Mouse (Mus musculus): ENCODE results near the gene Cd99l2. TPM values are rescaled to one million over a fixed set of nuclear protein-coding genes. Genes with fewer than 3 reads are reported as not detected.

The Cd99l2 gene
- total RNA-seq, 1 experiment: 8.2 TPM

DNA sequence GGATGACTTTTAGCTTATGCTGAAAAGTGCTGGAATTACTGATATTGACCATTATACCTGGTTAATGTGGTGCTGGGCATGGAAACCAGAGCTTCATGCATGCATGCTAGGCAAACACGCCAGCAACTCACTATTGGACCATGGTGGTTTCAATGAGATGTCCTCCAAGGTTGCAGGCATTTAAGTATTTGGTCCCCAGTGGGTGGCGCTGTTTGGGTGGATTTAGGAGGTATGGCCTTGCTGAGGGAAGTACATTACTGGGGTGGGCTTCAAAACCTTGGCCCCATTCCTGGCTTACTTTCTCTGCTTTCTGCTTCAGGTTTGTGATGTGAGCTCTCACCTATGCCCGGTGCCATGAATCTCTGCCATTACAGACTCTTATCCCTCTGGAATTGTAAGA is 40.0 kb upstream of the Cd99l2 start:
- H3K36me3 ChIP-seq (ENCODE audit: control insufficient read depth, insufficient read depth, low read length, poor library complexity, severe bottlenecking): no peaks in the 10 kb centered on the region
- TF ChIP-seq MAFK (IDR thresholded peaks at IDR 0.05; ENCODE audit: insufficient read depth, low read depth, low read length) (no peak), ZC3H11A (IDR thresholded peaks at IDR 0.05; ENCODE audit: borderline replicate concordance, low read depth, low read length) (no peak), HCFC1 (IDR thresholded peaks at IDR 0.05; ENCODE audit: borderline replicate concordance, insufficient read depth, low read length) (no peak), CHD2 (IDR thresholded peaks at IDR 0.05; ENCODE audit: low read depth, low read length) (no peak), ZNF384 (IDR thresholded peaks at IDR 0.05; ENCODE audit: low read depth, low read length) (no peak)
- no peak overlapping the region for H3K27ac ChIP-seq (ENCODE audit: insufficient read depth, low read depth, low read length, poor library complexity, severe bottlenecking)
- H3K4me3 ChIP-seq (ENCODE audit: insufficient read depth in 1 of 2, low read depth in 1 of 2, low read length in 2 of 2, poor library complexity in 1 of 2, severe bottlenecking in 1 of 2): no peak overlapping the region
- no peaks in the 10 kb centered on the region for H3K9me3 ChIP-seq (ENCODE audit: control insufficient read depth, insufficient read depth, low read depth, low read length)
- in situ Hi-C loops (cut with MboI; ENCODE audit: low sequenced_read_pairs in 2 of 2, unreplicated experiment in 2 of 2): no loop called here
- H3K9ac ChIP-seq (ENCODE audit: insufficient read depth, low read depth, low read length, poor library complexity, severe bottlenecking): no peak overlapping the region
- H3K4me1 ChIP-seq (ENCODE audit: control insufficient read depth in 2 of 2, insufficient read depth in 2 of 2, low read length in 2 of 2, poor library complexity in 1 of 2): no peaks in the 10 kb centered on the region
- no peak for DNase-seq (ENCODE audit: low read depth, low spot score)

DNA sequence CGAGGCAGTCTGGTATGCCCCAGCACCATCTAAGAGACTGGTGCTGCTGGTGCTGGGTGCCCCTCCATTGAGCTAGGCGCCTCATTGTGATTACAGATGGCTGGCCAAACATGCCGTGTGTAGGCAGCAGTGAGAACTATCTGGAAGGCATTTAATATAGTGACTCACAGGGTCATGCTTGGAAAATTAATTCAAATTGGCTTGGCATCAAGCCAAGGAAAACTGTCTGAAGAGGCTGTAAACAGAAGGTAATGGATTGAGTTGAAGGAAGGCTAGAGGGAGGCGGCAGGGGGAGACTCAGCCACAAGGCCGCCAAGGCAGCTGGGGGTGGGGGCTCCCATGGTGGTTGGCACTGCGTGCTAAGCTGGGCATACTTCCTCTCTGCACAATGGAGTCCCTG is 36.0 kb upstream of the Cd99l2 start:
- Histone ChIP-seq H3K4me3 (ENCODE audit: insufficient read depth in 1 of 2, low read depth in 1 of 2, low read length in 2 of 2, poor library complexity in 1 of 2, severe bottlenecking in 1 of 2) (no peak overlapping the region), H3K4me1 (ENCODE audit: control insufficient read depth in 2 of 2, insufficient read depth in 2 of 2, low read length in 2 of 2, poor library complexity in 1 of 2) (no peaks in the 10 kb centered on the region), H3K36me3 (ENCODE audit: control insufficient read depth, insufficient read depth, low read length, poor library complexity, severe bottlenecking) (no peaks in the 10 kb centered on the region), H3K27ac (ENCODE audit: insufficient read depth, low read depth, low read length, poor library complexity, severe bottlenecking) (no peak overlapping the region), H3K9me3 (ENCODE audit: control insufficient read depth, insufficient read depth, low read depth, low read length) (no peaks in the 10 kb centered on the region), H3K9ac (ENCODE audit: insufficient read depth, low read depth, low read length, poor library complexity, severe bottlenecking) (no peak overlapping the region)
- in situ Hi-C loops (cut with MboI; ENCODE audit: low sequenced_read_pairs in 2 of 2, unreplicated experiment in 2 of 2): no loop called here
- no peak for TF ChIP-seq MAFK (IDR thresholded peaks at IDR 0.05; ENCODE audit: insufficient read depth, low read depth, low read length)
- TF ChIP-seq HCFC1 (IDR thresholded peaks at IDR 0.05; ENCODE audit: borderline replicate concordance, insufficient read depth, low read length): no peak
- TF ChIP-seq ZNF384 (IDR thresholded peaks at IDR 0.05; ENCODE audit: low read depth, low read length): no peak
- TF ChIP-seq ZC3H11A (IDR thresholded peaks at IDR 0.05; ENCODE audit: borderline replicate concordance, low read depth, low read length): no peak
- no peak for TF ChIP-seq CHD2 (IDR thresholded peaks at IDR 0.05; ENCODE audit: low read depth, low read length)
- DNase-seq (ENCODE audit: low read depth, low spot score): no peak

DNA sequence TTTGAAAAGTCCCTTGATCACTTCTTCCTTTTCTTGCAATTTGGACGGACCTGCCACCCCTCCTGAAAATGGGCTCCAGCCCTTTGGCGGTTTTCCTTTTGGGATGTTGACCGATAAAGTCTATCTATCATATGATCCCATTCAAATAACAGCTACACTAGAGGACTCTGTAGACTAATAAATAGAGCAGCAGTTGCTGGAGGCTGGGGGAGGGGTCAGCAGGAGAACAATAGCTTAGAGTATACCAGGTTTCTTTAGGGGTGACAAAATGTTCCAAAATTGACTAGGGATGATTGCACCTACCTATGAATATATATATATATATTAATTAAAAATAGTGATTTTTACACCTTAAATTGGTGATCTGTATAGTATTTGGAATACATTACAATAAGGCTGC is 35.5 kb upstream of the Cd99l2 start:
- no peak overlapping the region for H3K27ac ChIP-seq (ENCODE audit: insufficient read depth, low read depth, low read length, poor library complexity, severe bottlenecking)
- no peaks in the 10 kb centered on the region for H3K9me3 ChIP-seq (ENCODE audit: control insufficient read depth, insufficient read depth, low read depth, low read length)
- H3K36me3 ChIP-seq (ENCODE audit: control insufficient read depth, insufficient read depth, low read length, poor library complexity, severe bottlenecking): no peaks in the 10 kb centered on the region
- TF ChIP-seq ZC3H11A (IDR thresholded peaks at IDR 0.05; ENCODE audit: borderline replicate concordance, low read depth, low read length): no peak
- no peak for TF ChIP-seq ZNF384 (IDR thresholded peaks at IDR 0.05; ENCODE audit: low read depth, low read length)
- no peak for TF ChIP-seq CHD2 (IDR thresholded peaks at IDR 0.05; ENCODE audit: low read depth, low read length)
- no peak for TF ChIP-seq MAFK (IDR thresholded peaks at IDR 0.05; ENCODE audit: insufficient read depth, low read depth, low read length)
- TF ChIP-seq HCFC1 (IDR thresholded peaks at IDR 0.05; ENCODE audit: borderline replicate concordance, insufficient read depth, low read length): no peak
- no peak overlapping the region for H3K4me3 ChIP-seq (ENCODE audit: insufficient read depth in 1 of 2, low read depth in 1 of 2, low read length in 2 of 2, poor library complexity in 1 of 2, severe bottlenecking in 1 of 2)
- in situ Hi-C loops (cut with MboI; ENCODE audit: low sequenced_read_pairs in 2 of 2, unreplicated experiment in 2 of 2): no loop called here
- no peak for DNase-seq (ENCODE audit: low read depth, low spot score)
- no peak overlapping the region for H3K9ac ChIP-seq (ENCODE audit: insufficient read depth, low read depth, low read length, poor library complexity, severe bottlenecking)
- H3K4me1 ChIP-seq (ENCODE audit: control insufficient read depth in 2 of 2, insufficient read depth in 2 of 2, low read length in 2 of 2, poor library complexity in 1 of 2): no peaks in the 10 kb centered on the region

DNA sequence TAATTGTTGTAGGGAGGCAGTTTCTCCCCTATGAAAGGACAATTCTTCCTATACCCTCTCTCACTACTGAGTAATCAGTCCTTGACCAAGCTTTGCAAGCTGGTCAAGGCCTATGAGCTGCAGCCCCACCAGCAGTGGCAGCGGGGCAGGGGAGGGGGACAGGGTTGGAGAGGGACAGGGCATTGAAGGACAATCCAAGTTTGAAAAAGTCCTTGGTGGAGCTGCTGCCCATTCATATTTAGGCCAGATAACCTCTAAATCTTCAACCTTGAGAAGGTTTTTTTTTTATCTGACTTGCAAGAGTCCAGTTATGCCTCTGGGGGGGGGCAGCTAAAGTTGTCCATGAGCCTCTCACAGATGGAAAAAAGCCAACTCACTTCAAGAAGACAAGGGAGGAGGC is 34.8 kb upstream of the Cd99l2 start:
- Histone ChIP-seq H3K9ac (ENCODE audit: insufficient read depth, low read depth, low read length, poor library complexity, severe bottlenecking) (no peak overlapping the region), H3K9me3 (ENCODE audit: control insufficient read depth, insufficient read depth, low read depth, low read length) (no peaks in the 10 kb centered on the region), H3K4me3 (ENCODE audit: insufficient read depth in 1 of 2, low read depth in 1 of 2, low read length in 2 of 2, poor library complexity in 1 of 2, severe bottlenecking in 1 of 2) (no peak overlapping the region), H3K36me3 (ENCODE audit: control insufficient read depth, insufficient read depth, low read length, poor library complexity, severe bottlenecking) (no peaks in the 10 kb centered on the region), H3K4me1 (ENCODE audit: control insufficient read depth in 2 of 2, insufficient read depth in 2 of 2, low read length in 2 of 2, poor library complexity in 1 of 2) (no peaks in the 10 kb centered on the region), H3K27ac (ENCODE audit: insufficient read depth, low read depth, low read length, poor library complexity, severe bottlenecking) (no peak overlapping the region)
- in situ Hi-C loops (cut with MboI; ENCODE audit: low sequenced_read_pairs in 2 of 2, unreplicated experiment in 2 of 2): no loop called here
- TF ChIP-seq ZC3H11A (IDR thresholded peaks at IDR 0.05; ENCODE audit: borderline replicate concordance, low read depth, low read length) (no peak), CHD2 (IDR thresholded peaks at IDR 0.05; ENCODE audit: low read depth, low read length) (no peak), HCFC1 (IDR thresholded peaks at IDR 0.05; ENCODE audit: borderline replicate concordance, insufficient read depth, low read length) (no peak), ZNF384 (IDR thresholded peaks at IDR 0.05; ENCODE audit: low read depth, low read length) (no peak), MAFK (IDR thresholded peaks at IDR 0.05; ENCODE audit: insufficient read depth, low read depth, low read length) (no peak)
- DNase-seq (ENCODE audit: low read depth, low spot score): no peak

Measured in ES-E14 (cell line).